Mouse (Mus musculus): Measurements from ENCODE around the gene Gatc. TPM values are rescaled to one million over a fixed set of nuclear protein-coding genes. Genes with fewer than 3 reads are reported as not detected.
"Not testable (repeated sequence)": the region's sequence is repeated elsewhere in the genome, so short reads cannot be mapped to it uniquely, and the experiment has no call there.

Gene Gatc
- polyA plus RNA-seq (2015; fragmentation: Nextera tagmentation; extraction: Ambion mirVana), result 11.6 and 12.5 TPM in 2 replicates

DNA sequence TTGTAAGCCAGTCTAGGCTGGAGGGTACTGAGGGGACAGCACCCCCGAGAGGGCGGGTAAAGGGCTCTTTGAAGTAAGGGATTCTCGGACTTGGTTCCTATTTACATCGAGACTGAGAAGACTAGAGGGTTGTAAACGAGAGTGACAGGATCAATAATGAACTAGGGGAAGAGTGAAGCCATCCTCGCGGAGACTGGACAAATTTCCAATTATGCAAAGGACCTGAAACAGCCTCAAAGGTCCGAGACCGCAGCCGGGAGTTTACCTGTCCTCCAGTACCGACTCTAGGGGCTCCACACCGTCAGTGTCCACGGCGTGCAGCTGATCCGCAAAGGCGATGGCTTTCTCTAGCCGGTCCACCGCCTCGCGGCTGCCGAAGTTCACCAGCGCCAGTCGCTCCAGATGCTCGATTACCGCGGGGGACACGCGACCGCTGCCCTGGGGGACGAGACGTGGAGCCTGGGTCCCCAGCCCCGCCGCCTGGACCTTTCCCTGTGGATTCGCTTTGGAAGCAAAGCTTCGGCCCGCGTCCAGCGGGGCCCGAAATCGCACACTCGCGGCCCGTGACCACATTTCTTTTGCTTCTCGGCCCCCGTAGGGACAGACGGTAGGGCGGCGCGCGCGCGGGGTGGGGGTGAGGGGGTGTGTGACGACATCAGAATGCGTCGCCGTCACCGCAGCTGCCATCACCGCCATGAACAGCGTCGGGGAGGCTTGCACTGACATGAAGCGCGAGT, at the start of gene Gatc, which contains the start of gene Triap1:
Gene Gatc, minus strand, starts transcription at position 602 of the 737 bp plus-strand sequence.
Gene Triap1, plus strand, starts transcription at position 649 of the 737 bp plus-strand sequence.
- peak; percentile 90 for DNase-seq (ENCODE audit: low spot score)

DNA sequence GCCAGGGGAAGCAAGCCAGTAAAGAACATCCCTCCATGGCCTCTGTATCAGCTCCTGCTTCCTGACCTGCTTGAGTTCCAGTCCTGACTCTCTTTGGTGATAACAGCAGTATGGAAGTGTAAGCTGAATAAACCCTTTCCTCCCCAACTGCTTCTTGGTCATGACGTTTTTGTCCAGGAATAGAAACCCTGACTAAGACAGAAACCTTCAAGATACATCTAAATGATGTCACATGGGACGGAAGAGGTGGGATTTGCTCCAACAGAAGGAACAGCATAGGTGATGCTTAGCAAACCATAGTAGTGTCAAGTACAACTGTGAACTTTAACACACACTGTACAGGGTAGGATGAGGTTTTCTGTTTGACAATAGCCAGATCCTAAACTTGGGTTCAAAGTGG, 37.9 kb upstream of the Gatc start:
- not testable (repeated sequence) for DNase-seq (ENCODE audit: low spot score)

DNA sequence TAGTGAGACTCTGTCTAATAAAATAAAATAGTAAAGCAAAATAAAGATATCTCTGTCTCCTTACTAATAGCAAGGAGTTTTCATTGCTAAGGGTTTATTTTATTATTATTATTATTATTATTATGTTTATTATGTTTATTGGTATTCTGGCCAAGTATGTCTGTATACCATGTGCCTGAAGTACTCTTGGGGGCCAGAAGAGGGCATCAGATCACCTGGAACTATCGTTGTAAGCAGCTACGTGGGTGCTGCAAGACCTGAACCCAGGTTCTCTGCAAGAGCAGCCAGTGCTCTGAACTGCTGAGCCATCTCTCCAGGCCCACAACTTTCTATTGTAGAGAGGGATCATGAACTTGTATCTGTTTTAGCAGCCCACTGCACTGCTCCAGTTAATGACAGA, 34.5 kb upstream of the Gatc start:
- no peak for DNase-seq (ENCODE audit: low spot score)

- DNase-seq (ENCODE audit: low spot score), result no peak
Observed at GRCm38 (mm10) chr5:115374204-115374820, 33.3 kb upstream of the Gatc start.

DNA sequence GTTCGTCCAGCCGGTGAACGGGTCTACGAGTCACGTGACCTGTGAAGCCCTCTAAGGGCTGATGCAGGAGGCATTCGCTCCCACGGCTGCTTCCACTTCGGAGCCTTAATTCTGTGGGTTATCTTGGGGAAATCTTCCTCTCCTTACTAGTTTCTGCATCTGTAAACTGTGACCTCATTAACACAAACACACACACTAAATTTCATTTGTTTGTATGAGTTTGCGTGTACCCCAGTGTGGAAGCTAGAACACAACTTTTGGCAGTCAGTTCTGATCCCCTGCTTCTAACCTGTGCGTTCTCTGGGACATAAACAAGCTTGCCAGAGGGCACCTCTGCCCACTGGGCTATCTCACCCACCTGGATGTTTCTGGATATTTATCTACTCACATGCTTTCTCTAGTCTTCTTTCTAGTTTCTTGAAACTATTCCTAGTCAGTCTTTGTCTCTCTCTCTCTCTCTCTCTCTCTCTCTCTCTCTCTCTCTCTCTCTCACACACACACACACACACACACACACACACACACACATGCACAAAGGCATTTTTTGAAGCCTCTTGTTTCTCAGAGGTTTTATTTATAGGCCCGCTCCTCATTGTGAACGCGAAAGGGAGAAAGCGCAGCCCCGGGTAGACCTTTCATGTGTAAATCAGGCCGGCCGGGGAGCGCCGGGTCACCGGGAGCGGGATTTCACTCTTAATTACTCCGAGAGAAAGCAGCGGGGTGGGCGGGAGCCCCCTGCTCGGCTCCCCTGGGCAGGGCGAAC, 32.6 kb upstream of the Gatc start:
- DNase-seq (ENCODE audit: low spot score), result no peak

DNA sequence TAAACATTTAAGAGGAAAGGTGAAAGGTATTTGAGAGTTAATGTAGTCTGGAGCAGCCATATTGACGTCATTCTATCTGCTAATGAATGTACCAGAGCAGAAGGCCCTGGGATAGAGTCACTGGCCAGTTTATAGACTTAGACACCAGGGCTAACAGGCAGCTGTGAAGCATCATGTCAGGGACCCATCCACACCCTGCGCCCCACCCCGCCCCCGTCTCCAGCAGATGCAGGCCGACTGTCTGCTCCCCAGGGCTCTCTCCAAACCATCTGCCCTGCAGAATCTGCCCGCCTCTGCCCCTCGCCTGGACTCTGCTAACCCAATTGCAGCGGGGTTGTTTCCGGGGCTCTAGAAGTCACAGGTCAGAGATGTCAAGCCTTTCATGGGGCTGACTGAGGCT, 30.8 kb upstream of the Gatc start:
- DNase-seq (ENCODE audit: low spot score), result no peak

- no peak for DNase-seq (ENCODE audit: low spot score)
Observed at GRCm38 (mm10) chr5:115364782-115365181, 23.8 kb upstream of the Gatc start.

DNA sequence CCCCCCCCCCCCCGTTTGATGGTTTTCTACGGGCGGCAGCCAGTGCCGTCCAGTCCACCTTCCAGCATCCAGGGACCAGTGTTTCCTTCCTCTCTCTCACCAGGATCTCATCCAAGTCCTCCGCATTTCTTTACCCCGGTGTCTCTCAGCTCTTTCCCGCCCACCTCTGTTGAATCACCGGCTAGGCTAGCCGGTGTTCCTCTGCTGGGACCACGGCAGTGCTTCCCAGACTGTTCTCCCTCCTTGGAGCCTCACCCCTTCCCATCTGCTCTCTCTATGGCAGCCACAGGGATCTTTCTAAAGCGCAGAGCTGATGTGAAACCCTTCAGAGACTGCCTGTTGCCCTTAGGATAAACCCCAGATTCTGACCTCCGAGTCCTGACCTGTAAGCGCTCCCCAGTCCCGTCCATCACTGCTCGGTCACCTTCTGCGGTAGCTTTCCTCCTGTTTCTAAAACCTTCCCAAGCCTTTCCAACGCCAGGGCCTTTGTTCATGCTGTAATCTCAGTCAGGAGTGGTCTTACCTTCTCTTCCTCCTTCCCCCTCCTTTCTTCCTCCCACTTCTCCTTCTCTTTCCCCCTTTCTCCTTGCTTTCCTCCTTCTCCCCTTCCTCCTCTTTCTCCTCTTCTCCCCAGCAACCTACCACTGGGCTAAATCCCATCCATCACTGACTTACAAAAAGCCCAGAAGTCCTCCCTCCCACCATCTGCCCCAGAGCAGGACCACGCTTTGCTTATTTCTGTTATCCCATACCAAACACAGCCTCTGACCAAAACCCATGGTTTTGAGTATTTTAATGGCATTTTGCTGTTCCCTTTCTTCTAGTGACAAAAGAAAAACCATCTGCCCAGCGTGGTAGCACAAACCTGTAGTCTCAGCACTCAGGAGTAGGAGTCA, 22.1 kb upstream of the Gatc start:
- DNase-seq (ENCODE audit: low spot score), result no peak

DNA sequence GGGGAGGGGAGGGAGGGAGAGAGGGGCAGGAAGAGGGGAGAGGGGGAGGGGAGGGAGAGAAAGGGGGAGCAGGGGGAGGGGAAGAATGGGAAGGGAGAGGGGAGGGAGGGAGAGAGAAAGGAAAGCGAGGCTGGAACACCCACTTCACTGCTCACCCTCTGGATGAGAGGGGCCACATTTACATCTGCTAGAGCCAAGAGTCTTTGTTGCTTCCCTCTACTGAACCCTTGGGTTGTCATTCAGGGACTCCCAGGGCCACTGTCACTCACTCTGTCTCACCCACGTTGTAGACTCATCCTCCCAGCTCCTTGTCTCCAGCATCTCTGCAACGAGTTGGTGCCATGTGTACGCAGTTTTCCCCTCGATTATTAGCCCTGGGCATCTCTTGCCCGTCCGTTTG, 21.2 kb upstream of the Gatc start:
- no peak for DNase-seq (ENCODE audit: low spot score)

- DNase-seq (ENCODE audit: low spot score), result no peak
Observed at GRCm38 (mm10) chr5:115359851-115360372, 18.9 kb upstream of the Gatc start.

DNA sequence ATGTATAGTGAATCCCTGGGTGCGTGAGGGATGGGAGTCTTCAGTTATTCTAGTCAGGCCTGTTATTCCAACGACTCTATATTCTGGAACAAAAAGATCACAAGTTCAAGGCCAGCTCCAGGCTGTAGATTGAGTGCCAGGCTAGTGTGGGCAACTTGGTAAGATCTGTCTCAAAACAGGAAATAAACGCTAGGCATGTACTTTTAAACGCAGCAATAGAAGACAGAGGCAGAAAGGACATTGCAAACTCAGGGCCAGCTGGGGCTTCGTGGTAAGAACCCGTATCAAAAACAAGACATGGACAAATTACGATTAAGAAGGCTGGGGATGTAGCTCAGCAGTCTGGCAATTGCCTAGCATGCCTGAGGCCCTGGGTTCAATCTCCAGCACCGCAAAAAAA, 18.5 kb upstream of the Gatc start:
- no peak for DNase-seq (ENCODE audit: low spot score)

- DNase-seq (ENCODE audit: low spot score), result peak; percentile 73
Observed at GRCm38 (mm10) chr5:115358872-115359271, 17.9 kb upstream of the Gatc start.

DNA sequence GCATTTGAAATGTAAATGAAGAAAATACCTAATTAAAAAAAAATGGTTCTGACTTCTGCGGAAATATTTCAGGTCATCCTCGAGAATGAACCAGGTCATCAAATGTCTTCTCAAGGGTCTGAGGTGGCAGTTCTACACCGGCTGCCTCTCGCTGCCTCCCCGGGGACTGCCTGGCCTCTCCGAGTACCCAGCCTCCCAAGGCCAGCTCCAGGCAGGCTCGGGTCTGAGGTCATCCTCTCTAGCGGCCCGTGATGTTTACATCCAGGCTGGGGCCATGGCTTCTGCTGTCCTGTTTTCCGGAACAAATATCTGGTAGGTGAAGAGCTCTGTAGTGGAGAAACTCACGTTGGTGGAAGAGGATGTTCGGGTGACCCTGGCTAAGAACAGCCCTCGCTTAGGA, 14.1 kb upstream of the Gatc start:
- DNase-seq (ENCODE audit: low spot score), result no peak

GRCm38 (mm10) chr5:115351348-115351747, 10.4 kb upstream of the Gatc start:
- no peak for DNase-seq (ENCODE audit: low spot score)

DNA sequence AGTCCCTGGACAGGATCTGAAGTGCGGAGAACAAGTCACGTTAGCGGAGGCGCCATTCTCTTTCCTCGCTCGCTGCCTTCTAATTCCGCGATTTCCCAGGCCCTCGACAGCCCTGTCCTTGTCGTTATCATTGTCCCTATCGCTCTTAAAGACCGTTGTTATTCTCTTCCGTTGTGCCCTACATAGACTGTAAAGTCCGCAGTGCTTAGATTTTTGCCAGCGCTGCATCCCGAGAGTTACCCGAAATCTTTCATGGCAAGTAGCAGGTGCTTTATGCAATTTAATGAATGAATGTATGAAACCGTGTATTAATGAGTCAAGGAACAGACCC, 8.2 kb upstream of the Gatc start:
- DNase-seq (ENCODE audit: low spot score), result no peak

GRCm38 (mm10) chr5:115348546-115349224, 7.7 kb upstream of the Gatc start, which contains the start of gene Cox6a1:
Cox6a1 (minus strand) TSS chr5:115348981.
- peak; percentile 100 for DNase-seq (ENCODE audit: low spot score)

DNA sequence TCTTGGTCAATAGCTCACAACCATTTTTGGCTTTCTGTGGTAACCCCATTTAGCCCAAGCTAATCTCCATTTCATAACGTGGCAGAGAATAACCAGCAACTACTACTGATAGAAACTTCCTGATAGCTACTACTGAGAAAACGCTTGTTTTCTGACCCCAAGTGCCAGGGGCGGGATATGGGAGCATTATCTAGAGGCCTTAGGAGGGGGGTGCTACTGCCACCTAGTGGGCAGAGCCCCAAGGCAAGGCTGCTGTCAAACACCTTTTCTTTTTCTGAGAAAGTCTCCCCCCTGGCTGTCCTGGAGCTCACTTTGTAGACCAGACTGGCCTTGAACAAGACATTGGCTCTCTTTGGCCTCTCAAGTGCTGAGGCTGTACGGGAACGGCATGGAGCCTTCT, 6.6 kb upstream of the Gatc start:
- DNase-seq (ENCODE audit: low spot score), result peak; percentile 85

DNA sequence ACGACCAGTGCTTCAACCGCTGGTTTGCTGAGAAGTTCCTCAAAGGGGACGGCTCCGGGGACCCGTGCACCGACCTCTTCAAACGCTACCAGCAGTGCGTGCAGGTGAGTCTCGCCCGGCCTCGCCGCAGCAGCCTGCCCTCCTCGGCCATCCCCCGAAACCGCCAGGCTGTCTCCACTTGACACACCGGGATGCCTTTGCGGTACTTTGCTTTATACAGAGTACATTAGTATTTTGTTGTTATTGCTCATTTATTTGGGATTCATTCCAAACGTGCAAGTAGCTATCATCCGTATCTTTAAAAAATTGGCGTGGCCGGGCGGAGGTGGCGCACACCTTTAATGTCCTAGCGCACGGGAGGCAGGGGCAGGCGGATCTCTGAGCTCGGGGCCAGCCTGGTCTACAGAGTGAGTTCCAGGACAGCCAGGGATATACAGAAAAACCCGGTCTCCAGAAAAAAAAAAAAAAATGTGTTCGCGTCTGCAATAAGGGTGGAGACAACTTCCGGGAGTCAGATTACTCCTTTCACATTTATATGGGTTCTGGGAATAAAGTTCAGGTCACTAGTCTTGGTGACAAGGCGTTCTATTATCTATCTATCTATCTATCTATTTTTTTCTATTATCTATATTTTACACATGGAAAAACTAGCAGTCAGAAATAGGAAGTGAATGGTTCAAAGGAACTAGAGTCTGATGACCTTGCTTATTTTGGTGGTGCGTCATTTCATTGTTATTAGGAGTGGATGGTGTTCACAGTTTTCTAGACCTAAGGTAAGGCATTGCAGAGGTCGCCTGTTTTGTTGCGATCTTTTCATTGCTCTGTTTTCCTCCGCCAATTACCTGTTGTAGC, 562 bp upstream of the Gatc start:
- DNase-seq (ENCODE audit: low spot score), result no peak

GRCm38 (mm10) chr5:115340007-115340406, 971 bp downstream of the Gatc start:
- DNase-seq (ENCODE audit: low spot score), result no peak

All from thymus, postnatal 0 days (tissue).